Mouse (Mus musculus) kidney, embryonic 16.5 days (tissue): ENCODE measurements around the gene Gm20823. TPM values are rescaled to one million over a fixed set of nuclear protein-coding genes. Genes with fewer than 3 reads are reported as not detected.
"Not testable (repeated sequence)": the region's sequence is repeated elsewhere in the genome, so short reads cannot be mapped to it uniquely, and the experiment has no call there.

Experiments
- ATAC-seq: fragments of 200-750 bp; cut with Nextera tagmentation; 2 replicates; pipeline ENCODE4 v1.8.0; 2017; ENCODE audit warnings: moderate TSS enrichment; ENCODE audit not compliant: low FRiP score, low TSS enrichment
- H3K27ac ChIP-seq: fragments of 300-500 bp; sonication (generic); 2 replicates; pipeline ENCODE4 v1.5.1; 2014; ENCODE audit warnings: low read length
- H3K27me3 ChIP-seq: fragments of 300-500 bp; sonication (generic); 2 replicates; pipeline ENCODE4 v1.6.1; 2014; ENCODE audit warnings: low read length, control low read depth, mixed read lengths; ENCODE audit not compliant: insufficient read depth
- H3K36me3 ChIP-seq: fragments of 300-500 bp; sonication (generic); 2 replicates; pipeline ENCODE4 v1.6.1; 2014; ENCODE audit warnings: low read length, control low read depth, mixed read lengths; ENCODE audit not compliant: insufficient read depth
- H3K4me1 ChIP-seq: fragments of 300-500 bp; sonication (generic); 2 replicates; pipeline ENCODE4 v1.6.1; 2014; ENCODE audit warnings: low read length, control low read depth, mixed read lengths; ENCODE audit not compliant: insufficient read depth
- H3K4me2 ChIP-seq: fragments of 300-500 bp; sonication (generic); replicated peaks from 2 replicates; pipeline ENCODE4 v1.6.1; 2014; ENCODE audit warnings: low read depth, low read length
- H3K4me3 ChIP-seq: fragments of 300-500 bp; sonication (generic); 2 replicates; pipeline ENCODE4 v1.5.1; 2014; ENCODE audit warnings: mild to moderate bottlenecking, low read length
- H3K9ac ChIP-seq: fragments of 300-500 bp; sonication (generic); replicated peaks from 2 replicates; pipeline ENCODE4 v1.6.1; 2014; ENCODE audit warnings: low read length
- H3K9me3 ChIP-seq: fragments of 300-500 bp; sonication (generic); 2 replicates; pipeline ENCODE4 v1.6.1; 2016; ENCODE audit warnings: low read length, control low read depth
- WGBS: fragments of 180-500 bp; shearing (Covaris S2); extraction: QIAGEN DNeasy Blood & Tissue Kit; methylation state at CpG from one replicate; pipeline ENCODE4 v1.1.7; 2014; 5-methylcytosine and 5-hydroxymethylcytosine counted together
- polyA plus RNA-seq: library from polyadenylated mRNA; unstranded; fragments of >200 nt; fragmentation: Nextera tagmentation; extraction: Ambion mirVana; gene quantifications from 2 replicates; pipeline ENCODE4 v1.2.1, GENCODE M21; 2015

Gene Gm20823
- not detected in 2 replicates for polyA plus RNA-seq

GRCm38 (mm10) chrY:62464745-62465144 is at the start of gene Gm20823:
Gene Gm20823, minus strand, starts transcription at chrY:62464845.
- H3K9me3 ChIP-seq, H3K27ac ChIP-seq, H3K4me2 ChIP-seq, H3K4me1 ChIP-seq, H3K9ac ChIP-seq, ATAC-seq, H3K4me3 ChIP-seq, H3K27me3 ChIP-seq, H3K36me3 ChIP-seq: not testable (repeated sequence)
- no CpG with 5 or more reads among the region's 4 CpGs for WGBS
